Comparison of ENCODE assay signal across 19 mouse cellular contexts in genomic region chr19:22848251-22848650, GRCm38 (mm10).
"Had no signal": no experiment of that assay in that cellular context is flagged by ENCODE, and none has a peak within 500 bp of the region (broad histone marks: within the 10 kb centered on the region; RNA-seq: fewer than 3 reads in every experiment).

No protein-coding gene starts in this region.

- H3K27ac ChIP-seq: liver, embryonic 14.5 days; macrophage; stomach, embryonic 15.5 days had no signal

- H3K4me1 ChIP-seq: stomach, embryonic 15.5 days had no signal

- H3K9me3 ChIP-seq: stomach, embryonic 15.5 days had no signal

- DNase-seq: kidney, adult 18-20 months; kidney, adult 9 months; kidney, postnatal 14 days; kidney, postnatal 4 days; liver, postnatal 0 days; lung, embryonic 14.5 days; retina, postnatal 1 day; right cerebral cortex, postnatal 25 days; spleen, adult 18-20 months; thymus, adult 18-20 months; thymus, postnatal 36 days had no signal

- H3K27me3 ChIP-seq: stomach, embryonic 15.5 days had no signal

- H3K9ac ChIP-seq: liver, embryonic 14.5 days; liver, postnatal 0 days; lung, embryonic 14.5 days; stomach, embryonic 15.5 days had no signal

- ATAC-seq: intestine, embryonic 16.5 days; liver, postnatal 0 days; lung, postnatal 0 days; midbrain, embryonic 16.5 days had no signal

- H3K4me2 ChIP-seq: lung, embryonic 14.5 days; stomach, embryonic 15.5 days had no signal

- H3K4me3 ChIP-seq: left cerebral cortex, adult 2 months; myocyte; stomach, embryonic 15.5 days had no signal

- H3K36me3 ChIP-seq: stomach, embryonic 15.5 days had no signal
